Mouse (Mus musculus) midbrain, embryonic 12.5 days (tissue): Measurements from ENCODE around the gene Grik3. TPM values are rescaled to one million over a fixed set of nuclear protein-coding genes. Genes with fewer than 3 reads are reported as not detected.

Experiments used
- ATAC-seq: fragments of 200-750 bp; cut with Nextera tagmentation; 2 replicates; pipeline ENCODE4 v1.8.0; 2017; ENCODE audit warnings: low read depth, moderate TSS enrichment, moderate library complexity; ENCODE audit not compliant: low FRiP score
- H3K27ac ChIP-seq: fragments of 300-500 bp; sonication (generic); replicated peaks from 2 replicates; pipeline ENCODE4 v1.5.1; 2016; ENCODE audit warnings: mild to moderate bottlenecking
- H3K27me3 ChIP-seq: fragments of 300-500 bp; sonication (generic); 2 replicates; pipeline ENCODE4 v1.6.1; 2016; ENCODE audit warnings: mild to moderate bottlenecking
- H3K36me3 ChIP-seq: fragments of 300-500 bp; sonication (generic); 2 replicates; pipeline ENCODE4 v1.6.1; 2016
- H3K4me1 ChIP-seq: fragments of 300-500 bp; sonication (generic); 2 replicates; pipeline ENCODE4 v1.6.1; 2016
- H3K4me2 ChIP-seq: fragments of 300-500 bp; sonication (generic); replicated peaks from 2 replicates; pipeline ENCODE4 v1.6.1; 2016; ENCODE audit warnings: mild to moderate bottlenecking, moderate library complexity
- H3K4me3 ChIP-seq: fragments of 300-500 bp; sonication (generic); 2 replicates; pipeline ENCODE4 v1.5.1; 2016; ENCODE audit warnings: mild to moderate bottlenecking
- H3K9ac ChIP-seq: fragments of 300-500 bp; sonication (generic); replicated peaks from 2 replicates; pipeline ENCODE4 v1.6.1; 2016; ENCODE audit warnings: mild to moderate bottlenecking, moderate library complexity
- H3K9me3 ChIP-seq: fragments of 300-500 bp; sonication (generic); 2 replicates; pipeline ENCODE4 v1.6.1; 2016; ENCODE audit warnings: mild to moderate bottlenecking
- WGBS: fragments of 180-500 bp; shearing (Covaris S2); methylation state at CpG from one replicate; pipeline ENCODE4 v1.1.7; 2016; 5-methylcytosine and 5-hydroxymethylcytosine counted together
- polyA plus RNA-seq: library from polyadenylated mRNA; unstranded; fragments of >200 nt; fragmentation: Nextera tagmentation; extraction: Ambion mirVana; gene quantifications from 2 replicates; pipeline ENCODE4 v1.2.1, GENCODE M21; 2016

Gene Grik3
- polyA plus RNA-seq, 1 experiment from 2014 or later: 1.5 TPM

GRCm38 (mm10) chr4:125556405-125557308 is 66.2 kb downstream of the Grik3 start:
- Histone ChIP-seq H3K36me3 (no peaks in the 10 kb centered on the region), H3K9ac (no peak overlapping the region), H3K27me3 (peaks cover 3% of the 10 kb centered on the region; the same call in 1 of the 2 replicates), H3K4me1 (peaks cover 18% of the 10 kb centered on the region), H3K4me2 (no peak overlapping the region), H3K27ac (no peak overlapping the region), H3K4me3 (no peak overlapping the region), H3K9me3 (no peaks in the 10 kb centered on the region)
- WGBS: 86% methylated on average over 14 of the region's 14 CpGs
- ATAC-seq: no peak

GRCm38 (mm10) chr4:125559564-125559963 is 69.1 kb downstream of the Grik3 start:
- Histone ChIP-seq H3K4me2 (no peak overlapping the region), H3K4me1 (peaks cover 28% of the 10 kb centered on the region), H3K27ac (no peak overlapping the region), H3K36me3 (no peaks in the 10 kb centered on the region), H3K27me3 (peaks cover 16% of the 10 kb centered on the region; the same call in 1 of the 2 replicates), H3K9me3 (no peaks in the 10 kb centered on the region), H3K9ac (no peak overlapping the region), H3K4me3 (no peak overlapping the region)
- 60% methylated on average over 5 of the region's 5 CpGs for WGBS
- ATAC-seq: no peak

- no peaks in the 10 kb centered on the region for H3K9me3 ChIP-seq
- peaks cover 16% of the 10 kb centered on the region; the same call in 1 of the 2 replicates for H3K27me3 ChIP-seq
- no peak overlapping the region for H3K4me3 ChIP-seq
- H3K4me2 ChIP-seq: no peak overlapping the region
- no peak overlapping the region for H3K9ac ChIP-seq
- no peak for ATAC-seq
- peaks cover 30% of the 10 kb centered on the region for H3K4me1 ChIP-seq
- WGBS: 38% methylated on average over 2 of the region's 2 CpGs
- no peaks in the 10 kb centered on the region for H3K36me3 ChIP-seq
- H3K27ac ChIP-seq: no peak overlapping the region
These were observed 70.3 kb downstream of the Grik3 start for GRCm38 (mm10) chr4:125560806-125561205.

- Histone ChIP-seq H3K9ac (no peak overlapping the region), H3K4me1 (peaks cover 30% of the 10 kb centered on the region), H3K9me3 (no peaks in the 10 kb centered on the region), H3K27ac (no peak overlapping the region), H3K36me3 (no peaks in the 10 kb centered on the region), H3K27me3 (peaks cover 16% of the 10 kb centered on the region; the same call in 1 of the 2 replicates), H3K4me2 (no peak overlapping the region), H3K4me3 (no peak overlapping the region)
- ATAC-seq: no peak
- 86% methylated on average over 10 of the region's 10 CpGs for WGBS
These were observed 73.1 kb downstream of the Grik3 start for GRCm38 (mm10) chr4:125563579-125563978.

GRCm38 (mm10) chr4:125564008-125564710 is 73.7 kb downstream of the Grik3 start:
- no peak overlapping the region for H3K4me2 ChIP-seq
- H3K4me1 ChIP-seq: peaks cover 30% of the 10 kb centered on the region
- H3K9me3 ChIP-seq: no peaks in the 10 kb centered on the region
- H3K36me3 ChIP-seq: no peaks in the 10 kb centered on the region
- H3K27ac ChIP-seq: no peak overlapping the region
- 57% methylated on average over 17 of the region's 17 CpGs for WGBS
- H3K9ac ChIP-seq: no peak overlapping the region
- H3K27me3 ChIP-seq: peaks cover 16% of the 10 kb centered on the region; the same call in 1 of the 2 replicates
- no peak for ATAC-seq
- H3K4me3 ChIP-seq: no peak overlapping the region

- H3K4me1 ChIP-seq: peaks cover 14% of the 10 kb centered on the region
- no peak overlapping the region for H3K4me3 ChIP-seq
- no peak overlapping the region for H3K9ac ChIP-seq
- no peaks in the 10 kb centered on the region for H3K36me3 ChIP-seq
- H3K27ac ChIP-seq: no peak overlapping the region
- 59% methylated on average over 7 of the region's 8 CpGs for WGBS
- H3K4me2 ChIP-seq: no peak overlapping the region
- no peak for ATAC-seq
- H3K9me3 ChIP-seq: no peaks in the 10 kb centered on the region
- H3K27me3 ChIP-seq: peaks cover 20% of the 10 kb centered on the region; the same call in 1 of the 2 replicates
These were observed 75.4 kb downstream of the Grik3 start for GRCm38 (mm10) chr4:125565711-125566439.

- H3K27ac ChIP-seq: no peak overlapping the region
- H3K27me3 ChIP-seq: peaks cover 20% of the 10 kb centered on the region
- no peak for ATAC-seq
- no peaks in the 10 kb centered on the region for H3K9me3 ChIP-seq
- H3K4me1 ChIP-seq: peaks cover 32% of the 10 kb centered on the region
- no peak overlapping the region for H3K4me3 ChIP-seq
- no peak overlapping the region for H3K4me2 ChIP-seq
- H3K9ac ChIP-seq: no peak overlapping the region
- 81% methylated on average over 6 of the region's 6 CpGs for WGBS
- H3K36me3 ChIP-seq: no peaks in the 10 kb centered on the region
These were observed 77.7 kb downstream of the Grik3 start for GRCm38 (mm10) chr4:125568210-125568609.

- H3K4me1 ChIP-seq: peaks cover 26% of the 10 kb centered on the region
- H3K9ac ChIP-seq: no peak overlapping the region
- H3K27me3 ChIP-seq: peaks cover 24% of the 10 kb centered on the region
- 33% methylated on average over 12 of the region's 12 CpGs for WGBS
- ATAC-seq: no peak; the same call in 1 of the 2 replicates
- H3K4me3 ChIP-seq: no peak overlapping the region
- H3K4me2 ChIP-seq: no peak overlapping the region
- H3K36me3 ChIP-seq: no peaks in the 10 kb centered on the region
- H3K9me3 ChIP-seq: no peaks in the 10 kb centered on the region
- 0 out of 2 replicates have a peak overlapping the region, but pooled peaks have one; percentile 12 for H3K27ac ChIP-seq
These were observed 81.3 kb downstream of the Grik3 start for GRCm38 (mm10) chr4:125571651-125572311.

GRCm38 (mm10) chr4:125572312-125572663 is 81.8 kb downstream of the Grik3 start:
- Histone ChIP-seq H3K9me3 (no peaks in the 10 kb centered on the region), H3K9ac (no peak overlapping the region), H3K36me3 (no peaks in the 10 kb centered on the region), H3K4me1 (peaks cover 26% of the 10 kb centered on the region), H3K27ac (no peak overlapping the region), H3K27me3 (peaks cover 24% of the 10 kb centered on the region), H3K4me3 (no peak overlapping the region), H3K4me2 (no peak overlapping the region)
- WGBS: 4% methylated on average over 5 of the region's 5 CpGs
- ATAC-seq: no peak

- Histone ChIP-seq H3K27me3 (peaks cover 24% of the 10 kb centered on the region), H3K27ac (no peak overlapping the region), H3K9me3 (no peaks in the 10 kb centered on the region), H3K4me2 (no peak overlapping the region), H3K4me3 (no peak overlapping the region), H3K4me1 (peaks cover 26% of the 10 kb centered on the region), H3K36me3 (no peaks in the 10 kb centered on the region), H3K9ac (no peak overlapping the region)
- no peak for ATAC-seq
- WGBS: 44% methylated on average over 5 of the region's 5 CpGs
These were observed 82.5 kb downstream of the Grik3 start for GRCm38 (mm10) chr4:125573000-125573399.

GRCm38 (mm10) chr4:125573951-125574675 is 83.6 kb downstream of the Grik3 start:
- Histone ChIP-seq H3K9me3 (no peaks in the 10 kb centered on the region), H3K4me1 (peaks cover 26% of the 10 kb centered on the region), H3K27me3 (peaks cover 32% of the 10 kb centered on the region), H3K4me2 (no peak overlapping the region), H3K27ac (no peak overlapping the region), H3K36me3 (no peaks in the 10 kb centered on the region), H3K4me3 (no peak overlapping the region), H3K9ac (no peak overlapping the region)
- no peak for ATAC-seq
- 28% methylated on average over 11 of the region's 11 CpGs for WGBS
